Mouse (Mus musculus): Measurements from ENCODE around the gene Mecp2. TPM values are rescaled to one million over a fixed set of nuclear protein-coding genes. Genes with fewer than 3 reads are reported as not detected.
"Not testable (repeated sequence)": the region's sequence is repeated elsewhere in the genome, so short reads cannot be mapped to it uniquely, and the experiment has no call there.

The Mecp2 gene
- 45.0 and 52.5 TPM in 2 replicates for polyA plus RNA-seq (2012)

GRCm38 (mm10) chrX:74135263-74135662, at the start of gene Mecp2:
Gene Mecp2, minus strand, starts transcription at chrX:74135363.
- not testable (repeated sequence) for TF ChIP-seq GATA1 (IDR thresholded peaks at IDR 0.05; ENCODE audit: low read length)

- TF ChIP-seq GATA1 (IDR thresholded peaks at IDR 0.05; ENCODE audit: low read length): no peak
Measured at GRCm38 (mm10) chrX:74176959-74177358, 41.8 kb upstream of the Mecp2 start, which contains the start of gene Tktl1. Gene Tktl1, plus strand, starts transcription at chrX:74177259.

GRCm38 (mm10) chrX:74167738-74168137, 32.6 kb upstream of the Mecp2 start, which contains the start of gene Tex28:
Gene Tex28, minus strand, starts transcription at chrX:74167838.
- TF ChIP-seq GATA1 (IDR thresholded peaks at IDR 0.05; ENCODE audit: low read length): no peak

GRCm38 (mm10) chrX:74127164-74127563, 8.0 kb downstream of the Mecp2 start, which contains the start of gene Opn1mw:
Gene Opn1mw, plus strand, starts transcription at chrX:74127464.
- TF ChIP-seq GATA1 (IDR thresholded peaks at IDR 0.05; ENCODE audit: low read length): no peak

GRCm38 (mm10) chrX:74124975-74125374, 10.2 kb downstream of the Mecp2 start:
- TF ChIP-seq GATA1 (IDR thresholded peaks at IDR 0.05; ENCODE audit: low read length): no peak

- TF ChIP-seq GATA1 (IDR thresholded peaks at IDR 0.05; ENCODE audit: low read length): no peak
Measured at GRCm38 (mm10) chrX:74115511-74115910, 19.7 kb downstream of the Mecp2 start.

GRCm38 (mm10) chrX:74114036-74114435, 21.1 kb downstream of the Mecp2 start:
- no peak for TF ChIP-seq GATA1 (IDR thresholded peaks at IDR 0.05; ENCODE audit: low read length)

- TF ChIP-seq GATA1 (IDR thresholded peaks at IDR 0.05; ENCODE audit: low read length): no peak
Measured at GRCm38 (mm10) chrX:74108747-74109146, 26.4 kb downstream of the Mecp2 start.

- TF ChIP-seq GATA1 (IDR thresholded peaks at IDR 0.05; ENCODE audit: low read length): no peak
Measured at GRCm38 (mm10) chrX:74105916-74106315, 29.2 kb downstream of the Mecp2 start.

- TF ChIP-seq GATA1 (IDR thresholded peaks at IDR 0.05; ENCODE audit: low read length): no peak
Measured at GRCm38 (mm10) chrX:74103457-74104188, 31.5 kb downstream of the Mecp2 start.

GRCm38 (mm10) chrX:74095130-74095529, 40.0 kb downstream of the Mecp2 start:
- TF ChIP-seq GATA1 (IDR thresholded peaks at IDR 0.05; ENCODE audit: low read length): no peak

GRCm38 (mm10) chrX:74085601-74086038, 49.5 kb downstream of the Mecp2 start:
- no peak for TF ChIP-seq GATA1 (IDR thresholded peaks at IDR 0.05; ENCODE audit: low read length)

- no peak for TF ChIP-seq GATA1 (IDR thresholded peaks at IDR 0.05; ENCODE audit: low read length)
Measured at GRCm38 (mm10) chrX:74084946-74085498, 50.1 kb downstream of the Mecp2 start.

- no peak for TF ChIP-seq GATA1 (IDR thresholded peaks at IDR 0.05; ENCODE audit: low read length)
Measured at GRCm38 (mm10) chrX:74084276-74084837, 50.8 kb downstream of the Mecp2 start.

GRCm38 (mm10) chrX:74070794-74071193, 64.4 kb downstream of the Mecp2 start:
- peak; percentile 11 for TF ChIP-seq GATA1 (IDR thresholded peaks at IDR 0.05; ENCODE audit: low read length)

- TF ChIP-seq GATA1 (IDR thresholded peaks at IDR 0.05; ENCODE audit: low read length): no peak
Measured at GRCm38 (mm10) chrX:74067891-74068290, 67.3 kb downstream of the Mecp2 start.
